Mouse (Mus musculus) embryo, embryonic 11 days (tissue): Measurements from ENCODE around the gene Per1.

Source experiments
- DNase-seq: peaks from one replicate; pipeline ENCODE4 v3.0.0-alpha.2; 2015

Per1 gene

DNA sequence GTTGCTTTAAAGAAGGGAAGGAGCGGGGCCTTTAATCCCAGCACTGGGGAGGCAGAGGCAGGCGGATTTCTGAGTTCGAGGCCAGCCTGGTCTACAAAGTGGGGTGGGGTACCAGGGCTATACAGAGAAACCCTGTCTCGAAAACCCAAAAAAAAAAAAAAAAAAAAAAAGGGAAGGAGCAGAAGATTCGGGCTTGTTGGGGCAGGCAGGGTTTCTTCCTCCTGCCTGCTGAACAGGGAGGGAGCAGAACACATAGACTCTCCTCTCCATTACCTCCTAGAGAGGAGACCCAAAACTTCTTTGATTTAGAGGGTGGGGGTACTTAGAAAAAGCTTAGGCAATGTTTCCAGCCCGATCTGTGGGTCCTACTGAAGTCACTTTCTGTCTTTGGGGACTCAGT lies 40.3 kb downstream of the Per1 start:
- DNase-seq, result no peak

DNA sequence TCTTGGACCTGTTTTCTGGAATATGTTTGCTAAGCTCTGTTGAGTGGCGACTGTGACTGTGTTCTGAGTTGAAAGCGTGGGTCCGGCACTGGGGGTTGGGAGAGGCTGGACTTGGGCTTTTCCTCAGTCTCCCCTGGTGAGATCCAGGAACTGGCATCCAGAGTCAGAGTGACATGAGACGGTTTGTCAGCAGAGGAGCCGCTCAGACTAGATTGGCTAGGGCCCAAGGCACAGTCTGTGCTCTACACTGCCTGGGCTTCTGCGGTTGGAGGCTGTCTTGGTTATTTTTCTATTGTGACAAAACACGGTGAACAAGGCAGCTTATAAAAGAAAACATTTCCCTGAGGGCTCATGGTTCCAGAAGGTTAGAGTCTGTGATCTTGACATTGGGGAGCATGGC lies 52.5 kb downstream of the Per1 start:
- DNase-seq, result no peak

DNA sequence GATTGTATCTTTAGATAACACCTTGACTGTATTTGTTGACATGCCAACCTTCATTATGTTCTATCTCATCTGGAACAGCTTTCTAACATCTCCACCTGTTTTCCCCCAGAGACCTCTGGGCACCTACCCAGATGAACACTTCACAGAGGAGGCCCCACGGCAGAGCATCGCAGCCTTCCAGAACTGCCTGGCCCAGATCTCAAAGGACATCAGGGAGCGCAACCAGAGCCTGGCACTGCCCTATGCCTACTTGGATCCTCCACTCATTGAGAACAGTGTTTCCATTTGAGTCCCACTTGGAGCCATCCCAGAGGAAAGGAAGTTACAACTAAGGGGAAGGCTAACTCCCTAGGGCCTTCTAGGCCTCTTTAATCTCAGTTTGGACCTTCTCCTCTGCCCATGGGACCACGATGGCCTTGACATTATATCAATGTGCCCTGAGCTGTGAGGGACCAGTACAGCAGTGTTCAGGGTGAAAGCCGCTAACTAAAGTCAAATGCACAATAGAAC lies 53.5 kb downstream of the Per1 start:
- DNase-seq, result no peak

DNA sequence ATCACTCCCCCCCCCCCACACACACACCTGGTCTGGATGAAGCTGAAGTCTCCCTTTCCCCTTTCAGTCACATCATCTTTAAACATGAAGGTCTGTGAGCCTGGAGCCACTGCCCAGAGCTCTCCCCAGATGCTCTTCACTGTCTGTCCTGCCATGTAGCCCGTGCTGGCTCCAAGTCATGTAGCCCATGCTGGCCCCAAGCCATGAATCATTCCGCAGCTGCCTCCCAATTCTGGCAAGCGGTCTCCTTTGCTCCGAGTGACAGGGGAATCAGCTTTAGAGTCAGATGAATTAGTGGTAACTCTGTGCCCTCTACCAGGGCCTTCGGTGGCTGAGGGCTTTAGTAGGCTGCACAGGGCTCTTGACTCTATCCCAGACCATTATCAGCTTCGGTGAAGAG lies 54.7 kb downstream of the Per1 start:
- DNase-seq, result no peak

DNA sequence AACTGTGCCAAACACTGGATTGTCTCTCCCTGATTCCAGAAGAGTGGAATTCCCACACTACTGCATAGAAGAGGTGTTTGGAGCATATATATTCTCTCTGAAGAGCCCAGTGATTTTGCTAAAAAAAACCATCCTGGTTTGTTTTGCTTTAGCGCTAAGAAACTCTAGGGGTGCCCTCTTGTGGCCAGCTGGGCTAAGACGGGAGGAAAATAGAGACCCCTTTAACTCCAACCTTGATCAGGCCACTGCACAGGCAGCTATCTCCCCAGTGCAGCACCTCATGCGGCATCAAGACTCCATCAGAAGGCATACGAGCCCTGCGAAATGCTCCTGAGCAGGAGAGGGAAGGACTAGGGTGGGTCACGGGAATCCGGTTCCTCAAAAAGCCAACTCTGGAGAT lies 55.4 kb downstream of the Per1 start:
- DNase-seq, result peak; percentile 83

DNA sequence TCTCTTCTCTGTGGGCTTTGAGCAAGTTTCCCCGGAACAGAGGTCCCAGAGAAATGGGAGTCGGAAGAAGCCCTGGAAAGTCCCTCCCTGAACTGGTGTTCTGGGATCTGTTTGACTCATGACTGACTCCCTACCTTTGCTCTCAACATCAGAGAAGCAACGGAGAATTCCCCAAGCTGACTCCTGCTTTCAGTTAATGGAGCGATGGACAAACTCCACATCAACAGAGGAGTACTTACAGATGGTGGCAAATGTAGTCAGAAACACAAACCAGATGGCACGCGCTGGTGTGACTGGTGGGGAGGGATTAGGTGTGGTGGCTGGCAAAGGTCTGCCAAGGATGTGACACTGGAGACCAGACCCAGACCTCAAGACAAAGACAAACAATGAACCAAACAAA lies 56.0 kb downstream of the Per1 start:
- peak; percentile 10 for DNase-seq

DNA sequence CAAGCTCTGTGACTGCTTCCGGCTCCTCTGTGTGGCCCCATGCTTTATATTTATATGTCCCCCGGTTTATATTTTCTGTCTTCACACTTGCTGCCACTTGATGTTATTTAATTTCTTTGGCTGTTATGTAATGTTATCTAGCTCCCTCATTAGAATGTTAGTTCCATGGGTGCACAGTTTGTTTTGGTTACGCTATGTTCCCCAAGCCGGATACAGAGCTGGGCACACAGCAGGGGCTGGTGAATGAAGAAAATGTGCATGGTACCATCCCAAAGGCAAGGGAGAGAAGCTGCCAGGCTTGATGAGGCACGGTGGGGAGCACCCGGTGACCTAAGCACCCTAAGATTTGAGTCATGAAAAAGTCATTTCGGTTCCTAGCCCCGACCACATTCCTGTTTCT lies 58.8 kb downstream of the Per1 start:
- DNase-seq, result no peak

DNA sequence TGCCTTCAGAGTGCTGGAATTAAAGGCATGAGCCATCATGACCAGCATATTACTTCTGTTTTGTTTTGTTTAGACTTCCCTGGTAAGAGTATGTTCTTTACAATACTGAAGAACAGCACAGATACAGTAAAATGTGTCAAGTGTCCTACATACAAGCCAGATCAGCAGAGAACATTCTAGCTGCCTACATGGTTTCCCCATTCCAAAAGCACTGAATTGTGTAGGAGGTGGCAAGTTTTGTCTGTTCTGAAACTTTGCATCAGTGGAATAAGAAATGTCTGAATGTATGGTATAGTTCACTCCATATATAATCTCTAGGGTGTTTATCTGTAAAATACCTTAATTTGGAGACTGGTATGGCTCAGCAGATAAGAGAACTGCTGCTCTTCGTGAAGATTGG lies 60.3 kb downstream of the Per1 start:
- no peak for DNase-seq

DNA sequence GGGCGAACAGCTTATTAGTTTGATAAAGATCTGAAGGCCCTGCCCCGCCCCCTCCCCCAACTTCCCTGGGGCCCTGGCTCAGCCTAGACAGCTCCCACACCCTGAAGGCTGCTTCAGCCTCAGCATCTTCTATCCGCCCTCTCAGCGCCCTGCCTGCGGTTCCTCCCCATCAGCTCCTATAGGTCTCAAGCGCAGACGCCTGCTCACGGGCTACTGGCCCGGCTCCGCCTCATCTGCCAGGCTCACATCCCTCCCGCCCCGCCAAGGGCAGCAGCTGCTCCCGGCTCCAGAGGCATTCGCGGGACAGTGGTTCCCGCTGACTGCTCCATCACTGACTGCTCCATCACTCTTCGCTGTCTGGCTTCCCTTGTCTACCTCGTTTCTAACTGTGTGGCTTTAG lies 61.8 kb downstream of the Per1 start, which contains the start of gene Alox12b:
TSS of gene Alox12b (plus strand) at position 190 of the 400 bp plus-strand sequence.
- DNase-seq, result peak; percentile 75
